Mouse (Mus musculus): Measurements from ENCODE around the gene Anks1. TPM values are rescaled to one million over a fixed set of nuclear protein-coding genes. Genes with fewer than 3 reads are reported as not detected.

Gene Anks1
- polyA plus RNA-seq, 1 experiment from 2014 or later, result 11.5 TPM

- H3K4me3 ChIP-seq, result no peak overlapping the region
- no peak overlapping the region for H3K9ac ChIP-seq
- no peak for ATAC-seq (ENCODE audit: insufficient number of reproducible peaks, low FRiP score)
- no peaks in the 10 kb centered on the region for H3K9me3 ChIP-seq (replicated peaks)
- no peaks in the 10 kb centered on the region for H3K27me3 ChIP-seq (replicated peaks)
- no peak overlapping the region for H3K4me2 ChIP-seq
- peaks cover 29% of the 10 kb centered on the region for H3K4me1 ChIP-seq (replicated peaks)
- 88% methylated on average over 10 of the region's 10 CpGs for WGBS
- no peaks in the 10 kb centered on the region for H3K36me3 ChIP-seq
- no peak overlapping the region for H3K27ac ChIP-seq (ENCODE audit: poor library complexity, severe bottlenecking)
These were observed 25.2 kb downstream of the Anks1 start for GRCm38 (mm10) chr17:27934136-27934910.

- Histone ChIP-seq H3K36me3 (no peaks in the 10 kb centered on the region), H3K27me3 (replicated peaks) (no peaks in the 10 kb centered on the region), H3K27ac (ENCODE audit: poor library complexity, severe bottlenecking) (no peak overlapping the region), H3K4me3 (no peak overlapping the region), H3K9me3 (replicated peaks) (no peaks in the 10 kb centered on the region), H3K4me1 (replicated peaks) (peaks cover 36% of the 10 kb centered on the region), H3K9ac (no peak overlapping the region), H3K4me2 (no peak overlapping the region)
- 76% methylated on average over 3 of the region's 3 CpGs for WGBS
- no peak for ATAC-seq (ENCODE audit: insufficient number of reproducible peaks, low FRiP score)
These were observed 26.0 kb downstream of the Anks1 start for GRCm38 (mm10) chr17:27935091-27935490.

GRCm38 (mm10) chr17:27937054-27937615, 28.0 kb downstream of the Anks1 start:
- Histone ChIP-seq H3K4me2 (no peak overlapping the region), H3K4me3 (no peak overlapping the region), H3K9me3 (replicated peaks) (no peaks in the 10 kb centered on the region), H3K4me1 (replicated peaks) (peaks cover 56% of the 10 kb centered on the region), H3K27ac (ENCODE audit: poor library complexity, severe bottlenecking) (no peak overlapping the region), H3K9ac (no peak overlapping the region), H3K27me3 (replicated peaks) (no peaks in the 10 kb centered on the region), H3K36me3 (no peaks in the 10 kb centered on the region)
- ATAC-seq (ENCODE audit: insufficient number of reproducible peaks, low FRiP score), result no peak
- 82% methylated on average over 4 of the region's 4 CpGs for WGBS

GRCm38 (mm10) chr17:27938121-27938754, 29.1 kb downstream of the Anks1 start:
- Histone ChIP-seq H3K36me3 (no peaks in the 10 kb centered on the region), H3K9ac (no peak overlapping the region), H3K27ac (ENCODE audit: poor library complexity, severe bottlenecking) (peak overlapping the region; percentile 38), H3K4me2 (no peak overlapping the region), H3K9me3 (replicated peaks) (no peaks in the 10 kb centered on the region), H3K4me1 (replicated peaks) (peaks cover 57% of the 10 kb centered on the region), H3K27me3 (replicated peaks) (no peaks in the 10 kb centered on the region), H3K4me3 (no peak overlapping the region)
- ATAC-seq (ENCODE audit: insufficient number of reproducible peaks, low FRiP score), result no peak
- 53% methylated on average over 12 of the region's 12 CpGs for WGBS

GRCm38 (mm10) chr17:27939028-27939427, 29.9 kb downstream of the Anks1 start:
- 0 out of 2 replicates have a peak overlapping the region, but pooled peaks have one; percentile 0 for H3K4me2 ChIP-seq
- 64% methylated on average over 5 of the region's 5 CpGs for WGBS

GRCm38 (mm10) chr17:27940352-27940751, 31.2 kb downstream of the Anks1 start:
- no peak for ATAC-seq (ENCODE audit: insufficient number of reproducible peaks, low FRiP score)
- no peaks in the 10 kb centered on the region for H3K27me3 ChIP-seq (replicated peaks)
- no peaks in the 10 kb centered on the region for H3K9me3 ChIP-seq (replicated peaks)
- H3K9ac ChIP-seq, result peak overlapping the region; percentile 44; the same call in 1 of the 2 replicates
- no peak overlapping the region for H3K27ac ChIP-seq (ENCODE audit: poor library complexity, severe bottlenecking)
- WGBS, result 70% methylated on average over 4 of the region's 4 CpGs
- peaks cover 62% of the 10 kb centered on the region for H3K4me1 ChIP-seq (replicated peaks)
- H3K4me2 ChIP-seq, result no peak overlapping the region
- no peaks in the 10 kb centered on the region for H3K36me3 ChIP-seq
- H3K4me3 ChIP-seq, result no peak overlapping the region

More at GRCm38 (mm10) chr17:27939028-27939427, 29.9 kb downstream of the Anks1 start:
- Histone ChIP-seq H3K9me3 (replicated peaks) (no peaks in the 10 kb centered on the region), H3K27me3 (replicated peaks) (no peaks in the 10 kb centered on the region), H3K36me3 (no peaks in the 10 kb centered on the region), H3K4me1 (replicated peaks) (peaks cover 57% of the 10 kb centered on the region), H3K9ac (no peak overlapping the region; the same call in 1 of the 2 replicates), H3K27ac (ENCODE audit: poor library complexity, severe bottlenecking) (peak overlapping the region; percentile 38), H3K4me3 (no peak overlapping the region)
- no peak for ATAC-seq (ENCODE audit: insufficient number of reproducible peaks, low FRiP score)

GRCm38 (mm10) chr17:27941178-27941577, 32.1 kb downstream of the Anks1 start:
- Histone ChIP-seq H3K4me1 (replicated peaks) (peaks cover 71% of the 10 kb centered on the region), H3K27ac (ENCODE audit: poor library complexity, severe bottlenecking) (no peak overlapping the region), H3K36me3 (no peaks in the 10 kb centered on the region), H3K4me2 (no peak overlapping the region), H3K4me3 (no peak overlapping the region), H3K9me3 (replicated peaks) (no peaks in the 10 kb centered on the region), H3K9ac (no peak overlapping the region), H3K27me3 (replicated peaks) (no peaks in the 10 kb centered on the region)
- ATAC-seq (ENCODE audit: insufficient number of reproducible peaks, low FRiP score), result no peak
- WGBS, result 65% methylated on average over 5 of the region's 5 CpGs

- H3K4me2 ChIP-seq, result no peak overlapping the region
- peak overlapping the region; percentile 27; the same call in 1 of the 2 replicates for H3K9ac ChIP-seq
- no peak overlapping the region for H3K4me3 ChIP-seq
- H3K4me1 ChIP-seq (replicated peaks), result peaks cover 73% of the 10 kb centered on the region
- no peak for ATAC-seq (ENCODE audit: insufficient number of reproducible peaks, low FRiP score)
- H3K27me3 ChIP-seq (replicated peaks), result no peaks in the 10 kb centered on the region
- H3K9me3 ChIP-seq (replicated peaks), result no peaks in the 10 kb centered on the region
- 56% methylated on average over 2 of the region's 2 CpGs for WGBS
- no peak overlapping the region for H3K27ac ChIP-seq (ENCODE audit: poor library complexity, severe bottlenecking)
- H3K36me3 ChIP-seq, result no peaks in the 10 kb centered on the region
These were observed 32.6 kb downstream of the Anks1 start for GRCm38 (mm10) chr17:27941698-27942097.

GRCm38 (mm10) chr17:27942131-27942530, 33.0 kb downstream of the Anks1 start:
- WGBS, result 85% methylated on average over 4 of the region's 4 CpGs
- Histone ChIP-seq H3K4me1 (replicated peaks) (peaks cover 73% of the 10 kb centered on the region), H3K4me3 (no peak overlapping the region), H3K27ac (ENCODE audit: poor library complexity, severe bottlenecking) (no peak overlapping the region), H3K4me2 (no peak overlapping the region), H3K9me3 (replicated peaks) (no peaks in the 10 kb centered on the region), H3K27me3 (replicated peaks) (no peaks in the 10 kb centered on the region), H3K36me3 (no peaks in the 10 kb centered on the region), H3K9ac (no peak overlapping the region)
- ATAC-seq (ENCODE audit: insufficient number of reproducible peaks, low FRiP score), result no peak

GRCm38 (mm10) chr17:27945546-27946216, 36.6 kb downstream of the Anks1 start:
- H3K27me3 ChIP-seq (replicated peaks), result no peaks in the 10 kb centered on the region
- WGBS, result 45% methylated on average over 6 of the region's 6 CpGs
- peak overlapping the region; percentile 4; the same call in 1 of the 2 replicates for H3K9ac ChIP-seq
- H3K4me2 ChIP-seq, result no peak overlapping the region
- peak; percentile 43 for ATAC-seq (ENCODE audit: insufficient number of reproducible peaks, low FRiP score)
- peaks cover 42% of the 10 kb centered on the region for H3K4me1 ChIP-seq (replicated peaks)
- no peaks in the 10 kb centered on the region for H3K9me3 ChIP-seq (replicated peaks)
- H3K36me3 ChIP-seq, result no peaks in the 10 kb centered on the region
- H3K27ac ChIP-seq (ENCODE audit: poor library complexity, severe bottlenecking), result peak overlapping the region; percentile 83
- H3K4me3 ChIP-seq, result no peak overlapping the region

GRCm38 (mm10) chr17:27946371-27946770, 37.3 kb downstream of the Anks1 start:
- Histone ChIP-seq H3K27me3 (replicated peaks) (no peaks in the 10 kb centered on the region), H3K9me3 (replicated peaks) (no peaks in the 10 kb centered on the region), H3K36me3 (no peaks in the 10 kb centered on the region), H3K4me1 (replicated peaks) (peaks cover 35% of the 10 kb centered on the region), H3K9ac (peak overlapping the region; percentile 4; the same call in 1 of the 2 replicates), H3K4me2 (no peak overlapping the region), H3K27ac (ENCODE audit: poor library complexity, severe bottlenecking) (peak overlapping the region; percentile 83), H3K4me3 (no peak overlapping the region)
- 82% methylated on average over 8 of the region's 8 CpGs for WGBS
- no peak for ATAC-seq (ENCODE audit: insufficient number of reproducible peaks, low FRiP score)

Measured in heart, embryonic 12.5 days (tissue).